Mouse (Mus musculus): ENCODE data around the gene Tle6. TPM values are rescaled to one million over a fixed set of nuclear protein-coding genes. Genes with fewer than 3 reads are reported as not detected.

The Tle6 gene
- total and polyA plus RNA-seq, 3 experiments = 17.5 to 49.5 (median 44.3) TPM

- no peak for TF ChIP-seq POLR2AphosphoS5 (IDR thresholded peaks at IDR 0.05; ENCODE audit: insufficient replicate concordance, low read depth, low read length)
- no peak for TF ChIP-seq GATA2 (IDR thresholded peaks at IDR 0.05; ENCODE audit: borderline replicate concordance, low read depth, low read length)
- no peak for TF ChIP-seq GATA1 (IDR thresholded peaks at IDR 0.05; ENCODE audit: borderline replicate concordance, low read length)
- no peak for TF ChIP-seq CTCF (IDR thresholded peaks at IDR 0.05; ENCODE audit: low read depth, low read length)
- TF ChIP-seq TAL1 (conservative IDR thresholded peaks at IDR 0.05; ENCODE audit: low read depth, low read length) = no peak
- Histone ChIP-seq H3K4me3 (ENCODE audit: low read depth, low read length) (peak overlapping the region; percentile 37; the same call in 1 of the 2 replicates), H3K4me1 (ENCODE audit: insufficient read depth, low read depth, low read length) (peaks cover 62% of the 10 kb centered on the region), H3K9me3 (replicated peaks) (no peaks in the 10 kb centered on the region), H3K36me3 (replicated peaks) (peaks cover 66% of the 10 kb centered on the region), H3K27me3 (ENCODE audit: insufficient read depth, low read length) (no peaks in the 10 kb centered on the region)
- ATAC-seq (ENCODE audit: extremely low read depth, insufficient number of reproducible peaks, low FRiP score, poor library complexity, severe bottlenecking) (no peak), DNase-seq (ENCODE audit: low spot score) (no peak)
Observed at GRCm38 (mm10) chr10:81562411-81562810, 38.5 kb downstream of the Tle6 start.

GRCm38 (mm10) chr10:81560719-81561459 is 40.0 kb downstream of the Tle6 start:
- no peaks in the 10 kb centered on the region for H3K27me3 ChIP-seq (ENCODE audit: insufficient read depth, low read length)
- DNase-seq (ENCODE audit: low spot score) (peak; percentile 81), ATAC-seq (ENCODE audit: extremely low read depth, insufficient number of reproducible peaks, low FRiP score, poor library complexity, severe bottlenecking) (peak; percentile 25; the same call in 1 of the 2 replicates)
- H3K4me1 ChIP-seq (ENCODE audit: insufficient read depth, low read depth, low read length) = peaks cover 62% of the 10 kb centered on the region
- peak overlapping the region; percentile 90 for H3K4me3 ChIP-seq (ENCODE audit: low read depth, low read length)
- peaks cover 4% of the 10 kb centered on the region; the same call in 1 of the 2 replicates for H3K9me3 ChIP-seq (replicated peaks)
- TF ChIP-seq TAL1 (conservative IDR thresholded peaks at IDR 0.05; ENCODE audit: low read depth, low read length) = no peak
- TF ChIP-seq GATA2 (IDR thresholded peaks at IDR 0.05; ENCODE audit: borderline replicate concordance, low read depth, low read length) = no peak
- no peak for TF ChIP-seq CTCF (IDR thresholded peaks at IDR 0.05; ENCODE audit: low read depth, low read length)
- no peak for TF ChIP-seq POLR2AphosphoS5 (IDR thresholded peaks at IDR 0.05; ENCODE audit: insufficient replicate concordance, low read depth, low read length)
- no peak for TF ChIP-seq GATA1 (IDR thresholded peaks at IDR 0.05; ENCODE audit: borderline replicate concordance, low read length)
- peaks cover 51% of the 10 kb centered on the region for H3K36me3 ChIP-seq (replicated peaks)

- Histone ChIP-seq H3K4me1 (ENCODE audit: insufficient read depth, low read depth, low read length) (peaks cover 54% of the 10 kb centered on the region), H3K4me3 (ENCODE audit: low read depth, low read length) (peak overlapping the region; percentile 90), H3K36me3 (replicated peaks) (peaks cover 40% of the 10 kb centered on the region), H3K9me3 (replicated peaks) (peaks cover 4% of the 10 kb centered on the region; the same call in 1 of the 2 replicates), H3K27me3 (ENCODE audit: insufficient read depth, low read length) (no peaks in the 10 kb centered on the region)
- TF ChIP-seq CTCF (IDR thresholded peaks at IDR 0.05; ENCODE audit: low read depth, low read length) (no peak), GATA1 (IDR thresholded peaks at IDR 0.05; ENCODE audit: borderline replicate concordance, low read length) (no peak), POLR2AphosphoS5 (IDR thresholded peaks at IDR 0.05; ENCODE audit: insufficient replicate concordance, low read depth, low read length) (no peak), GATA2 (IDR thresholded peaks at IDR 0.05; ENCODE audit: borderline replicate concordance, low read depth, low read length) (no peak), TAL1 (conservative IDR thresholded peaks at IDR 0.05; ENCODE audit: low read depth, low read length) (no peak)
- ATAC-seq (ENCODE audit: extremely low read depth, insufficient number of reproducible peaks, low FRiP score, poor library complexity, severe bottlenecking) = 0 out of 2 replicates have a peak, but pooled peaks have one; percentile 18
- DNase-seq (ENCODE audit: low spot score) = peak; percentile 90
Observed at GRCm38 (mm10) chr10:81559627-81560539, 41.0 kb downstream of the Tle6 start.

GRCm38 (mm10) chr10:81559163-81559626 is 41.7 kb downstream of the Tle6 start, which contains the start of gene Aes:
Gene Aes (plus strand): TSS chr10:81559488.
- Histone ChIP-seq H3K9me3 (replicated peaks) (peaks cover 4% of the 10 kb centered on the region; the same call in 1 of the 2 replicates), H3K36me3 (replicated peaks) (peaks cover 34% of the 10 kb centered on the region), H3K4me3 (ENCODE audit: low read depth, low read length) (peak within 1 kb of the TSS; percentile 90), H3K4me1 (ENCODE audit: insufficient read depth, low read depth, low read length) (peaks cover 47% of the 10 kb centered on the region), H3K27me3 (ENCODE audit: insufficient read depth, low read length) (no peaks in the 10 kb centered on the region)
- peak; percentile 74 for DNase-seq (ENCODE audit: low spot score)
- no peak for ATAC-seq (ENCODE audit: extremely low read depth, insufficient number of reproducible peaks, low FRiP score, poor library complexity, severe bottlenecking)
- no peak for TF ChIP-seq POLR2AphosphoS5 (IDR thresholded peaks at IDR 0.05; ENCODE audit: insufficient replicate concordance, low read depth, low read length)
- TF ChIP-seq GATA2 (IDR thresholded peaks at IDR 0.05; ENCODE audit: borderline replicate concordance, low read depth, low read length) = no peak
- TF ChIP-seq GATA1 (IDR thresholded peaks at IDR 0.05; ENCODE audit: borderline replicate concordance, low read length) = no peak
- TF ChIP-seq CTCF (IDR thresholded peaks at IDR 0.05; ENCODE audit: low read depth, low read length) = no peak
- TF ChIP-seq TAL1 (conservative IDR thresholded peaks at IDR 0.05; ENCODE audit: low read depth, low read length) = no peak

- TF ChIP-seq GATA2 (IDR thresholded peaks at IDR 0.05; ENCODE audit: borderline replicate concordance, low read depth, low read length) (no peak), GATA1 (IDR thresholded peaks at IDR 0.05; ENCODE audit: borderline replicate concordance, low read length) (no peak), CTCF (IDR thresholded peaks at IDR 0.05; ENCODE audit: low read depth, low read length) (no peak), TAL1 (conservative IDR thresholded peaks at IDR 0.05; ENCODE audit: low read depth, low read length) (no peak), POLR2AphosphoS5 (IDR thresholded peaks at IDR 0.05; ENCODE audit: insufficient replicate concordance, low read depth, low read length) (no peak)
- DNase-seq (ENCODE audit: low spot score) (no peak), ATAC-seq (ENCODE audit: extremely low read depth, insufficient number of reproducible peaks, low FRiP score, poor library complexity, severe bottlenecking) (no peak)
- Histone ChIP-seq H3K4me3 (ENCODE audit: low read depth, low read length) (no peak overlapping the region), H3K27me3 (ENCODE audit: insufficient read depth, low read length) (no peaks in the 10 kb centered on the region), H3K9me3 (replicated peaks) (peaks cover 7% of the 10 kb centered on the region; the same call in 1 of the 2 replicates), H3K36me3 (replicated peaks) (peaks cover 17% of the 10 kb centered on the region), H3K4me1 (ENCODE audit: insufficient read depth, low read depth, low read length) (peaks cover 30% of the 10 kb centered on the region)
Observed at GRCm38 (mm10) chr10:81557491-81557890, 43.4 kb downstream of the Tle6 start.
